Mouse (Mus musculus): ENCODE measurements around the gene Acot8.

Acot8 gene

DNA sequence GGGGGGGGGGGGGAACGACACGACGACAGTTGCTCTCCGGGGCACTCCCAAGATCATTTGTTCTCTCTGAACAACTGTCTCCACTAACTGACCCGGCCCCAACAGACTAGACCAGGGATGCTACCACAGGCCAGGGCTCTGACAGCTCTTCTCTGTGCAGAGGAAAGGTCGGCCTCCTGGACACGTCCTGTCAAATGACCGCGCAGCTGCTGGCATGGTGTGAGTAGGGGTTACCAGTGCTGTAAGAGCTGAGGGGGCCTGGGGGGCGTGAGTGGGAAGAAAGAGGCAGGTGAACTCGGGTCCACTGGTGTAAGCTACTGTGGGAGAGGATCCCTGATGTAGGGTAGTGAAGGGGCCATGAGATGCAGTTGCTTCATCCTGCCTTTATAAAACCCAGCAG lies 46.8 kb downstream of the Acot8 start:
- DNase-seq (ENCODE audit: low spot score in 2 of 2): no peak

DNA sequence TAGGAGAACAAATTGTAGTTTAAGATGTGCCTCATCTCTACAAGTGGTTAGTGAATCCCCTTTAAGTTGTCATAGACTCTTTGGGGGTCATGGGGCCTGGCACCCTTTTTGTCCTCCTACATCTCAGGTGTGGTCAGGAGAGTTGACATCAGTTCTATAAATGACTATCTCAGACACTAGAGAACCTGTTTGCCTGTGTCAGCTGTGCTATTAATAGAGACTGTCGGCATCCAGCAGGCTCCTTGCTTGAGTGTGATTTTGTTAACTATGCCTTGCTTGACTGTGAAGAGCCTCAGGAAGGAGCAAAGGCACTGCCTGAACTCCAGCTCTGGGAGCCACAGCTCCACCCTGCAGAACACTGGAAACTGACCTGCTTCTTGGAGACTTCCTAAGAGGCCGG lies 49.9 kb downstream of the Acot8 start:
- no peak for DNase-seq (ENCODE audit: low spot score in 2 of 2)

DNA sequence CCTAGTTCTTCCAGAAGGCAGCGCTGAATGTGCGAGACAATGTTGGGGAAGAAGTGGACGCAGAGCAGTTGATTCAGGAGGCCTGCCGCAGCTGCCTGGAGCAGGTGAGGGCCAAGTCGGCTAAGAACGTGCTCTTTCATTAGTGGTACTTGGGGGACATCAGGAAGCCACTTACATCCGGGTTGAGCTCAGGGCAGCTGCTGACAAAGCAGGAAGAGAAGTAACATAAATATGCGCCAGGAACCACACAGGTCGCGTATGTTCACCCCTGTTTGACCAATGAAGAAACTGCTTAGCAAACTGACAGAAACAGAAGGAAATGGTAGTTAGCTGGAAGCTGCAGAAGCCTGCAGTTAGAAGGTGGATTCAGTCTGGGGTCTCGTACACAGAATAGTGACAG lies 50.6 kb downstream of the Acot8 start:
- no peak for DNase-seq (ENCODE audit: low spot score in 2 of 2)

DNA sequence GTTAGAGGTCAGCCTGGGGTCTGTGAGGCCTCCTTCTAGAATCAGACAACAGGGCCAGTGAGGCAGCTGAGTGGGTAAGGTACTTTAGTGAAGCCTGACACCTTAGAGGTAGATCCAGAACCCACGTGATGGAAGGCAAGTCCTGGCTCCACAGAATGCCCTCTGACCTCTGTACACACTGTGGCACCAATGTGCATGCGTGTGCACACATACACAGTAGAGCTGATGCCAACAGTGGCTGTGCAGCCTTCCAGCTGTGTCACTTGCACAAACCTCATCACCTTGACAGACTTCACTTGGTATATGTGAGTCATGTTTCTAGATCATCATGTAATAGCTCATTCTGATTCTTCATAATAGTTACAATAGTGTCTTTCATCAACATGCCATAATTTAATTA lies 52.2 kb downstream of the Acot8 start:
- no peak for DNase-seq (ENCODE audit: low spot score in 2 of 2)

DNA sequence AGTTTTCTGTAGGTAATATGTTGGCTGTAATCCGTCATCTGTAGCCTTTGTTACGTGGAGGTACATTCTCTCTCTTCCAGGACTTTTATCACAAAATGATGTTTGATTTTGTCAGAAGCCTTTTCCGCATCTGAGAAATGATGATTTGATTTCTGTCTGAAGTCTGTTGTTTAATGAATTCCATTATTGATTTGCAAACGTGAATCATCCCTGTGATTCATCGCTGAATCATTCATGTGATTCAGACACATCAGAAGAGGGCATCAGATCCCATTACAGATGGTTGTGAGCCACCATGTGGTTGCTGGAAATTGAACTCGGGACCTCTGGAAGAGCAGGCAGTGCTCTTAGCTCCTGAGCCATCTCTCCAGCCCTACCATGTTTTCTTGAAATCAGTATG lies 55.7 kb downstream of the Acot8 start:
- DNase-seq (ENCODE audit: low spot score in 2 of 2): no peak

DNA sequence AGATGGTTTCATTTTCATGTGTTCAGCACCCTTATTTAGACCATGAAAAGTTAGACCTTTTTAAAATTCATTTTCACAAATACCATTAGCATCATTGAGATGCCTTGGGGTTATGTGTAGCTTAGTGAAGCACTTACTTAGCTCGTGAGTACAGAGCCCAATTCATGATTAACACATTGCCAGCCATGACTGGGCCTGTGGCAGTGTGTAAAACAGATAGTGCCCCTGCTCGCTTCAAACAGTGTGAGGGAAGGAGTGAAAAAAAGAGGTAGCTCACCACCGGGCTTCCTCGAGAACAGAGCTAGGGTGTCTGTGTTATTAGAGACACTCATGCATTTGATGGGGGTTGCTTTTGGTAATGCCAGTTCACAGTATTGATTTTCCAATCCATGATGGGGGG lies 56.5 kb downstream of the Acot8 start:
- no peak for DNase-seq (ENCODE audit: low spot score in 2 of 2)

DNA sequence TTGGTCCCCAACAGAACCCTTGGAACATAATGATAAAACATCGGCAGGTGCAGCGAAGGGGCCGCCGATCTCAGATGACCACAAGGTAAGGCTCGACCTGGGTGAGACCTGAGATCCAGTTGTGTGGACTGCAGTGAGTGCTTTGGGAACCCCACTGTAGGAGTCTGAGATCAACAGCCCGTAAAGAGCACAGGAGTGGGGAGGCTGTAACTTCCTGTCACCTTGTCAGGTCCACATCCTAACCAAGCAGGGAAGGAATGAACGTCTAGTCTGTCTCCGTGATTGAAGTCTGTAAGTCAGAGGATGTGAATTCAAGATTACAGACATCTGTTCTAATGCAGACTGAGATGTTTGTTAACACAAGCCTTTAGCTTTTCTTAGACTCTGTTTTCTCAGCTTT lies 58.0 kb downstream of the Acot8 start:
- no peak for DNase-seq (ENCODE audit: low spot score in 2 of 2)

DNA sequence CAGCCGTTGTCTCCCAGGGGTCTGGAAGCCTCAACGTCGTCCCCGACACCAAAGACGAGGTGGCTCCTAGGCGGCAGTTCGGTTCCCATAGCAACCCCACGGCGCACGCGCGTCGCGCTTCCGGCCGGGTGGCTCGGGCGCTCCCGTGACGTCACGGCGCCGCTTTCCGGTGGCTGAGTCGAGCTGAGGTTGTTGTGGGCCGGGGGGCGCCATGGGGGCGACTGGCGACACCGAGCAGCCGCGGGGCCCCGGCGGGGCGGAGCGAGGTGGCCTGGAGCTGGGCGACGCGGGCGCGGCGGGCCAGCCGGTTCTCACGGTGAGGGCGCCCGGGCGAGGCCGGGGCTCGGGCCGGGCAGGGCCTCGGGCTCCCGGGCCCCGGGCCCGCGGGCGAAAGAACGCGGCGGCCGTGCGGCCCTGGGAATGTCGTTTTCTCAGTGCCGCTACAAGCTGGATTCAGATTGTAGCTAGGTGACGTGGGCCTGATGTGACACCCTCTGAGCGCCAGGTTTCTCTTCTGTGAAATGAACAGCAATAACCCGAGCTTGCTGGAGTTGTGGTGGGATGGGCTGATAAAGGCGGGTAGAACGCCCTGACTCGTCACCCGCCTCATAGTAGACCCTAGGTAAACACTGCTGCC lies 58.7 kb downstream of the Acot8 start, which contains the start of the genes Wfdc3 and Dnttip1:
Wfdc3 (minus strand) TSS at position 89 of the 637 bp plus-strand sequence.
Dnttip1 (plus strand) TSS at position 141 of the 637 bp plus-strand sequence.
- DNase-seq (ENCODE audit: low spot score in 2 of 2): peak; percentile 88 to 95

DNA sequence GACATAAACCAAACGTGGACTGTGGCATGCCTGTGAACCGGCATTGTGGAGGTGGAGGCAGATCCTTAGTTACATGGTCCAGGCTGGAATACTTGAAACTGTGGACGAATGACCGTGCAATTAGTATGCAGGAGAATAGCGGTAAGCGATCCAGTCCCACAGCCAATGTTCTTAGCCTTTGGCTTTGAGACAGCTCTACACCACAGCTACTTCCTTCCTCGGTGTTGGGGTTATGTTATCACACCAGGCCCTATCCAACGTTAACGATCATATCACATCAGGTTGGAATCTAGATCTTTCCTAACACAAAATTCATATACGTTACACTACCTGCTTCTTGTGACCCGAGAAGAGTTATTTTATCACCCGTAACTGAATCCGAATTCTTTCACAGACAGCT lies 59.7 kb downstream of the Acot8 start:
- DNase-seq (ENCODE audit: low spot score in 2 of 2): no peak
